Comparison of ENCODE assay signal across 24 mouse cellular contexts in genomic region chr2:65701175-65701574, GRCm38 (mm10).
A peak's percentile ranks its signal among the peaks of the same experiment; 100 is the strongest.
DNase-seq lines count a peak whose midpoint lies in the region; ATAC-seq lines count a peak whose summit lies in the region.
"Had no signal": no experiment of that assay in that cellular context is flagged by ENCODE, and none has a peak within 500 bp of the region (broad histone marks: within the 10 kb centered on the region; RNA-seq: fewer than 3 reads in every experiment).

No protein-coding gene starts in this region.

- no peak for DNase-seq in frontal cortex, postnatal 25 days (ENCODE audit: low spot score in 2 of 2)
- peak; percentile 22 for DNase-seq in left cerebral cortex, adult 11 months (ENCODE audit: low spot score)
- DNase-seq in left cerebral cortex, postnatal 10 days (ENCODE audit: extremely low spot score in 1 of 2, low spot score in 2 of 2): no peak
- peak; percentile 40 to 41 for DNase-seq in right cerebral cortex, adult 2 months (ENCODE audit: low spot score in 2 of 2)
- DNase-seq in right cerebral cortex, postnatal 4 days: no peak
- no peak for DNase-seq in adrenal gland, adult 2 months
- DNase-seq in thymus, postnatal 25 days: no peak
- DNase-seq: adrenal gland, postnatal 10 days; cerebellum, adult 11-12 months; cerebellum, adult 9-11 months; gastrocnemius, postnatal 14 days; heart, postnatal 14 days; kidney, adult 2 months; kidney, postnatal 4 days; lung, adult 2 months; lung, postnatal 10 days; right cerebral cortex, postnatal 25 days; spleen, adult 18-20 months; thymus, adult 2 months had no signal

- ATAC-seq in frontal cortex, adult (ENCODE audit: low TSS enrichment): peak; percentile 89
- ATAC-seq: forebrain, embryonic 15.5 days; hindbrain, postnatal 0 days; intestine, embryonic 15.5 days; midbrain, embryonic 16.5 days had no signal

- intact Hi-C loops in left cerebral cortex, postnatal 10 days (cut with DNase I): loop anchor here (10.0 kb wide), 1 partner anchor 54 kb away; no protein-coding TSS in a partner anchor

Comparison
In these comparisons a context has a peak if more than half of its experiments do, and no peak if none do; other contexts are left out.
1. DNase-seq: peak in left cerebral cortex, adult 11 months (single experiment) and right cerebral cortex, adult 2 months (2 of 2); none in frontal cortex, postnatal 25 days (0 of 2), left cerebral cortex, postnatal 10 days (0 of 2), right cerebral cortex, postnatal 4 days (single experiment), adrenal gland, adult 2 months (single experiment) and thymus, postnatal 25 days (single experiment).